Mouse (Mus musculus): Measurements from ENCODE around the gene Lipi.

- TF ChIP-seq CTCF (IDR thresholded peaks at IDR 0.05; ENCODE audit: low read depth, low read length) (no peak), POLR2A (IDR thresholded peaks at IDR 0.05; ENCODE audit: borderline replicate concordance, low read depth, low read length) (no peak)
Observed at GRCm38 (mm10) chr16:75582279-75582678, 3.6 kb downstream of the Lipi start.

All from bone marrow macrophage, adult 2 months (primary cell).